Mouse (Mus musculus): ENCODE results near the gene Rbfox3. TPM values are rescaled to one million over a fixed set of nuclear protein-coding genes. Genes with fewer than 3 reads are reported as not detected.

The Rbfox3 gene
- polyA plus RNA-seq, 1 experiment from 2014 or later, result 0.76 TPM

- WGBS, result 87% methylated on average over 8 of the region's 8 CpGs
- ATAC-seq (ENCODE audit: low FRiP score, low TSS enrichment) (no peak), DNase-seq (ENCODE audit: low spot score) (no peak)
- no peaks in the 10 kb centered on the region for H3K4me1 ChIP-seq (replicated peaks; ENCODE audit: control insufficient read depth, insufficient read depth)
- no peak overlapping the region for H3K9ac ChIP-seq (ENCODE audit: low read length)
- H3K4me2 ChIP-seq (replicated peaks; ENCODE audit: low read depth), result no peak overlapping the region
- peaks cover 5% of the 10 kb centered on the region for H3K36me3 ChIP-seq (ENCODE audit: control insufficient read depth, insufficient read depth, low read length)
- no peak overlapping the region for H3K27ac ChIP-seq (replicated peaks)
- TF ChIP-seq CTCF (IDR thresholded peaks at IDR 0.05; ENCODE audit: low read depth) (no peak), EP300 (optimal IDR thresholded peaks at IDR 0.05) (no peak)
- H3K27me3 ChIP-seq (ENCODE audit: control insufficient read depth, insufficient read depth, low read length), result no peaks in the 10 kb centered on the region
- no peak overlapping the region for H3K4me3 ChIP-seq (ENCODE audit: low read depth, low read length)
- H3K9me3 ChIP-seq (ENCODE audit: control insufficient read depth, low read length), result no peaks in the 10 kb centered on the region
Measured at GRCm38 (mm10) chr11:118484169-118484568, 427.2 kb downstream of the Rbfox3 start.

DNA sequence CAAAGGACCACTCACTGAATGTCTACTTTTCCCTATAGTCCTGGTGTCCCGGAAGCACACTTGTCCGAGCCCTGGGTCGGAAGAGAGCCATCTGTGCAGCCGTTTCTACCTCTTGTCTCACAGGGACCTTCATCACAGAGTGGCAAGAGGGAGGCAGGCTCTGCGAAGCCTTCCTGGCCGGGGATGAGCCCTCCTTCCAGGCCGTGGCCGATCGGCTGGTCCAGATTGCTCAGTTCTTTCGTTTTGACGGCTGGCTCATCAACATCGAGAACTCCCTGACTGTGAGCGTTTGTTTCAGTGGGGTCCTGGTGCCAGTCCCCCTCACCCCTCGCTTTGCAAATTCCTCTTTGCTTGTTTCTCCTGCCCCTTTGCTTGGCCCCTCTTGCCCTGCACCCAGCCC, 429.6 kb downstream of the Rbfox3 start:
- TF ChIP-seq CTCF (IDR thresholded peaks at IDR 0.05; ENCODE audit: low read depth) (no peak), EP300 (optimal IDR thresholded peaks at IDR 0.05) (no peak)
- WGBS, result 83% methylated on average over 14 of the region's 14 CpGs
- H3K9ac ChIP-seq (ENCODE audit: low read length), result no peak overlapping the region
- H3K27me3 ChIP-seq (ENCODE audit: control insufficient read depth, insufficient read depth, low read length), result no peaks in the 10 kb centered on the region
- H3K4me2 ChIP-seq (replicated peaks; ENCODE audit: low read depth), result no peak overlapping the region
- H3K27ac ChIP-seq (replicated peaks), result no peak overlapping the region
- no peaks in the 10 kb centered on the region for H3K9me3 ChIP-seq (ENCODE audit: control insufficient read depth, low read length)
- no peak overlapping the region for H3K4me3 ChIP-seq (ENCODE audit: low read depth, low read length)
- H3K36me3 ChIP-seq (ENCODE audit: control insufficient read depth, insufficient read depth, low read length), result peaks cover 2% of the 10 kb centered on the region
- no peak for ATAC-seq (ENCODE audit: low FRiP score, low TSS enrichment)
- H3K4me1 ChIP-seq (replicated peaks; ENCODE audit: control insufficient read depth, insufficient read depth), result no peaks in the 10 kb centered on the region
- no peak for DNase-seq (ENCODE audit: low spot score)

- 91% methylated on average over 11 of the region's 11 CpGs for WGBS
- H3K4me1 ChIP-seq (replicated peaks; ENCODE audit: control insufficient read depth, insufficient read depth), result no peaks in the 10 kb centered on the region
- no peak overlapping the region for H3K4me2 ChIP-seq (replicated peaks; ENCODE audit: low read depth)
- ATAC-seq (ENCODE audit: low FRiP score, low TSS enrichment) (no peak), DNase-seq (ENCODE audit: low spot score) (no peak)
- H3K27me3 ChIP-seq (ENCODE audit: control insufficient read depth, insufficient read depth, low read length), result no peaks in the 10 kb centered on the region
- no peak overlapping the region for H3K9ac ChIP-seq (ENCODE audit: low read length)
- H3K4me3 ChIP-seq (ENCODE audit: low read depth, low read length), result no peak overlapping the region
- no peak for TF ChIP-seq CTCF (IDR thresholded peaks at IDR 0.05; ENCODE audit: low read depth)
- TF ChIP-seq EP300 (optimal IDR thresholded peaks at IDR 0.05), result no peak
- no peaks in the 10 kb centered on the region for H3K9me3 ChIP-seq (ENCODE audit: control insufficient read depth, low read length)
- peaks cover 2% of the 10 kb centered on the region for H3K36me3 ChIP-seq (ENCODE audit: control insufficient read depth, insufficient read depth, low read length)
- no peak overlapping the region for H3K27ac ChIP-seq (replicated peaks)
Measured at GRCm38 (mm10) chr11:118481231-118481630, 430.2 kb downstream of the Rbfox3 start.

DNA sequence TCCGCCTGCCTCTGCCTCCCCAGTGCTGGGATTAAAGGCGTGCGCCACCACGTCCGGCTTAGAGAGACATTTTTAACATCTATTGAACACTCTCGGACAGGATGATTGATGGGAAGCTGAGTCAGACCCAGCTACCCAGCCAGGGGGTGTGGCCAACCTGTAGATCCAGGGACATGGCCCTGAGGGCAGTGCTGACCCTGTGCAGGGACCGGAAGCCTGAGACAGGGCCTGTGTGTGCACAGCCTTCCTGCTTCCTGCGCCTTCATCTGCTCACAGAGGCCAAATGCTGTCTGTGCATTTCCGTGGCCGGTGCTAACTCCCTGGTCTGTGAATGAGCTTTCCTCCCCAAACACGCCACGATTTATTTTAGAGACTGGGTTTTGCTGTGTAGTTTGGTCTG, 431.6 kb downstream of the Rbfox3 start:
- no peak overlapping the region; the same call in 1 of the 2 replicates for H3K27ac ChIP-seq (replicated peaks)
- 61% methylated on average over 12 of the region's 12 CpGs for WGBS

GRCm38 (mm10) chr11:118476396-118477373, 434.7 kb downstream of the Rbfox3 start, which contains the start of gene Engase:
Gene Engase (plus strand): TSS chr11:118476829.
- no peaks in the 10 kb centered on the region for H3K36me3 ChIP-seq (ENCODE audit: control insufficient read depth, insufficient read depth, low read length)
- H3K27me3 ChIP-seq (ENCODE audit: control insufficient read depth, insufficient read depth, low read length), result no peaks in the 10 kb centered on the region
- peak within 1 kb of the TSS; percentile 78 for H3K9ac ChIP-seq (ENCODE audit: low read length)

More for the DNA sequence above, 431.6 kb downstream of the Rbfox3 start:
- H3K36me3 ChIP-seq (ENCODE audit: control insufficient read depth, insufficient read depth, low read length), result peaks cover under 1% of the 10 kb centered on the region
- DNase-seq (ENCODE audit: low spot score) (peak; percentile 52), ATAC-seq (ENCODE audit: low FRiP score, low TSS enrichment) (0 out of 2 replicates have a peak, but pooled peaks have one; percentile 13)
- no peak overlapping the region for H3K4me3 ChIP-seq (ENCODE audit: low read depth, low read length)
- TF ChIP-seq EP300 (optimal IDR thresholded peaks at IDR 0.05) (no peak), CTCF (IDR thresholded peaks at IDR 0.05; ENCODE audit: low read depth) (no peak)
- no peak overlapping the region for H3K9ac ChIP-seq (ENCODE audit: low read length)
- H3K9me3 ChIP-seq (ENCODE audit: control insufficient read depth, low read length), result no peaks in the 10 kb centered on the region
- no peaks in the 10 kb centered on the region for H3K27me3 ChIP-seq (ENCODE audit: control insufficient read depth, insufficient read depth, low read length)
- no peaks in the 10 kb centered on the region for H3K4me1 ChIP-seq (replicated peaks; ENCODE audit: control insufficient read depth, insufficient read depth)
- H3K4me2 ChIP-seq (replicated peaks; ENCODE audit: low read depth), result no peak overlapping the region

More at GRCm38 (mm10) chr11:118476396-118477373, 434.7 kb downstream of the Rbfox3 start, which contains the start of gene Engase:
- Histone ChIP-seq H3K4me1 (replicated peaks; ENCODE audit: control insufficient read depth, insufficient read depth) (no peaks in the 10 kb centered on the region), H3K4me3 (ENCODE audit: low read depth, low read length) (peak within 1 kb of the TSS; percentile 73), H3K27ac (replicated peaks) (peak within 1 kb of the TSS; percentile 59), H3K9me3 (ENCODE audit: control insufficient read depth, low read length) (no peaks in the 10 kb centered on the region), H3K4me2 (replicated peaks; ENCODE audit: low read depth) (peak within 1 kb of the TSS; percentile 94)
- ATAC-seq (ENCODE audit: low FRiP score, low TSS enrichment) (peak; percentile 99), DNase-seq (ENCODE audit: low spot score) (peak; percentile 97)
- TF ChIP-seq EP300 (optimal IDR thresholded peaks at IDR 0.05) (no peak), CTCF (IDR thresholded peaks at IDR 0.05; ENCODE audit: low read depth) (no peak)
- WGBS, result under 1% methylated on average over 53 of the region's 57 CpGs

All from stomach, postnatal 0 days (tissue).